Mouse (Mus musculus) embryonic fibroblast, embryonic 13.5 days (primary cell): ENCODE measurements around the gene Slc30a1.

ENCODE experiments used
- CTCF ChIP-seq: IDR thresholded peaks from 2 replicates; pipeline ENCODE4 v1.5.1; 2011; ENCODE audit warnings: mild to moderate bottlenecking, control low read depth, low read length, moderate library complexity, borderline replicate concordance; ENCODE audit not compliant: insufficient read depth
- POLR2A ChIP-seq: IDR thresholded peaks from 2 replicates; pipeline ENCODE4 v1.6.1; 2011; ENCODE audit warnings: low read depth, mild to moderate bottlenecking, control low read depth, low read length, moderate library complexity

DNA sequence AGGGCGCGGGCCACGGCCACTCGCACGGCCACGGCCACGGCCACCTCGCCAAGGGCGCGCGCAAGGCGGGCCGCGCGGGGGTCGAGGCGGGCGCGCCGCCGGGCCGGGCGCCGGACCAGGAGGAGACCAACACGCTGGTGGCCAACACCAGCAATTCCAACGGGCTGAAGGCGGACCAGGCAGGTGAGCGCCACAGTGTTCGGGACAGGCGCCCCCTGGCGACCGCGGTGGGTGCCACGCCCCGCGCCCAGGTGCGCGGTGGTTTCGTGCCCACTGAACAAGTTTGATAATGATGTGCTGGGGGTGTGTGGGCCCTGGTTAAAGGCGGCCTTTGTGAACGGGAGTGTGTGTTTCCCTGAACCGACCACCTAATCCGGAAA, 854 bp downstream of the Slc30a1 start:
- TF ChIP-seq CTCF (peak; percentile 83), POLR2A (no peak)
